Mouse (Mus musculus) lung, adult 2 months (tissue): ENCODE measurements around the gene Pcdh20. TPM values are rescaled to one million over a fixed set of nuclear protein-coding genes. Genes with fewer than 3 reads are reported as not detected.

ENCODE experiments used
- DNase-seq: peaks from one replicate; pipeline ENCODE4 v3.0.0; 2022
- H3K4me1 ChIP-seq: fragments of 200-500 bp; 2 replicates; pipeline ENCODE4 v1.6.1; 2011; ENCODE audit warnings: low read length; ENCODE audit not compliant: control insufficient read depth, insufficient read depth
- H3K4me3 ChIP-seq: fragments of 200-500 bp; replicated peaks from 2 replicates; pipeline ENCODE3; 2011; ENCODE audit warnings: low read depth, mild to moderate bottlenecking, control low read depth, low read length; ENCODE audit errors: extremely low read depth
- CTCF ChIP-seq: fragments of 200-500 bp; IDR thresholded peaks from 2 replicates; pipeline ENCODE4 v1.5.1; 2011; ENCODE audit warnings: mild to moderate bottlenecking, low read length, control low read depth; ENCODE audit not compliant: insufficient read depth
- POLR2A ChIP-seq: fragments of 200-500 bp; IDR thresholded peaks from 2 replicates; pipeline ENCODE4 v1.6.1; 2011; ENCODE audit warnings: low read depth, mild to moderate bottlenecking, control low read depth, low read length, borderline replicate concordance; ENCODE audit errors: extremely low read depth
- WGBS: fragments of 180-500 bp; shearing (Covaris S2); methylation state at CpG from one replicate; pipeline ENCODE4 v1.1.7; 2018; 5-methylcytosine and 5-hydroxymethylcytosine counted together
- polyA plus RNA-seq: library from polyadenylated mRNA; depleted of rRNA; stranded (reverse); fragments of >200 nt; gene quantifications from 2 replicates; pipeline ENCODE4 v1.2.3, GENCODE M21; 2012; rRNA removed

Gene Pcdh20
- 0.11 and 0.17 TPM in 2 replicates for polyA plus RNA-seq

- peak within 1 kb of the TSS; percentile 0 for H3K4me3 ChIP-seq
- WGBS = 3% methylated on average over 29 of the region's 29 CpGs
- DNase-seq = no peak
- TF ChIP-seq CTCF = no peak
- no peak for TF ChIP-seq POLR2A
- H3K4me1 ChIP-seq = no peaks in the 10 kb centered on the region
Measured at GRCm38 (mm10) chr14:88470495-88471434, at the start of gene Pcdh20. Pcdh20 (minus strand) TSS chr14:88471396.

- no peaks in the 10 kb centered on the region for H3K4me1 ChIP-seq
- 38% methylated on average over 3 of the region's 3 CpGs for WGBS
- TF ChIP-seq POLR2A = no peak
- no peak for TF ChIP-seq CTCF
- no peak for DNase-seq
- H3K4me3 ChIP-seq = no peak overlapping the region
Measured at GRCm38 (mm10) chr14:88479909-88480308, 8.7 kb upstream of the Pcdh20 start.

GRCm38 (mm10) chr14:88469956-88470355 is 1.2 kb downstream of the Pcdh20 start:
- H3K4me3 ChIP-seq = no peak overlapping the region
- no peaks in the 10 kb centered on the region for H3K4me1 ChIP-seq
- 1% methylated on average over 9 of the region's 9 CpGs for WGBS
- TF ChIP-seq POLR2A (no peak), CTCF (no peak)
- DNase-seq = no peak

GRCm38 (mm10) chr14:88469361-88469760 is 1.8 kb downstream of the Pcdh20 start:
- no peak overlapping the region for H3K4me3 ChIP-seq
- DNase-seq = no peak
- H3K4me1 ChIP-seq = no peaks in the 10 kb centered on the region
- 5% methylated on average over 18 of the region's 18 CpGs for whole genome bisulfite sequencing
- TF ChIP-seq POLR2A (no peak), CTCF (no peak)

- no peak overlapping the region for H3K4me3 ChIP-seq
- 89% methylated on average over 1 of the region's 1 CpGs for WGBS
- TF ChIP-seq POLR2A (no peak), CTCF (no peak)
- H3K4me1 ChIP-seq = no peaks in the 10 kb centered on the region
- no peak for DNase-seq
Measured at GRCm38 (mm10) chr14:88466416-88466815, 4.8 kb downstream of the Pcdh20 start.

GRCm38 (mm10) chr14:88464356-88464755 is 6.8 kb downstream of the Pcdh20 start:
- H3K4me3 ChIP-seq = no peak overlapping the region
- TF ChIP-seq POLR2A (no peak), CTCF (no peak)
- H3K4me1 ChIP-seq = no peaks in the 10 kb centered on the region
- 64% methylated on average over 1 of the region's 1 CpGs for WGBS
- DNase-seq = no peak

- DNase-seq = no peak
- 54% methylated on average over 2 of the region's 2 CpGs for WGBS
- Histone ChIP-seq H3K4me1 (no peaks in the 10 kb centered on the region), H3K4me3 (no peak overlapping the region)
- TF ChIP-seq POLR2A (no peak), CTCF (no peak)
Measured at GRCm38 (mm10) chr14:88463357-88463756, 7.8 kb downstream of the Pcdh20 start.

GRCm38 (mm10) chr14:88462944-88463343 is 8.3 kb downstream of the Pcdh20 start:
- DNase-seq = no peak
- no peak for TF ChIP-seq POLR2A
- TF ChIP-seq CTCF = no peak
- 80% methylated on average over 3 of the region's 3 CpGs for WGBS
- Histone ChIP-seq H3K4me3 (no peak overlapping the region), H3K4me1 (no peaks in the 10 kb centered on the region)

- TF ChIP-seq POLR2A = no peak
- TF ChIP-seq CTCF = no peak
- 70% methylated on average over 3 of the region's 3 CpGs for WGBS
- Histone ChIP-seq H3K4me3 (no peak overlapping the region), H3K4me1 (no peaks in the 10 kb centered on the region)
- DNase-seq = no peak
Measured at GRCm38 (mm10) chr14:88460705-88461104, 10.5 kb downstream of the Pcdh20 start.

GRCm38 (mm10) chr14:88443304-88443703 is 27.9 kb downstream of the Pcdh20 start:
- DNase-seq = no peak
- H3K4me3 ChIP-seq = no peak overlapping the region
- no peaks in the 10 kb centered on the region for H3K4me1 ChIP-seq
- TF ChIP-seq CTCF (no peak), POLR2A (no peak)
- WGBS = 69% methylated on average over 5 of the region's 5 CpGs
